Mouse (Mus musculus) fibroblast of lung, adult 2 months (primary cell): ENCODE measurements at regions not wholly inside any gene's neighbourhood (a gene's known extent, or its start where the extent isn't known, plus 50 kb on each side); places are given as distances from the start of the nearest gene placed in this dataset.
"Not testable (repeated sequence)": the region's sequence is repeated elsewhere in the genome, so short reads cannot be mapped to it uniquely, and the experiment has no call there.

ENCODE experiments used
- DNase-seq: peaks from one replicate; pipeline ENCODE4 v3.0.0-alpha.2; 2011; ENCODE audit warnings: low read depth

- no peak for DNase-seq
These were observed 347.6 kb upstream of the Tbc1d2b start for GRCm38 (mm10) chr9:90618154-90618553.

GRCm38 (mm10) chr9:90597894-90598293 lies 327.3 kb upstream of the Tbc1d2b start:
- DNase-seq, result no peak

GRCm38 (mm10) chr9:90556742-90557141 lies 286.1 kb upstream of the Tbc1d2b start:
- no peak for DNase-seq

- no peak for DNase-seq
These were observed 285.6 kb upstream of the Tbc1d2b start for GRCm38 (mm10) chr9:90556216-90556615.

- no peak for DNase-seq
These were observed 277.3 kb upstream of the Tbc1d2b start for GRCm38 (mm10) chr9:90547931-90548330.

GRCm38 (mm10) chr9:90546720-90547119 lies 276.1 kb upstream of the Tbc1d2b start:
- peak; percentile 31 for DNase-seq

GRCm38 (mm10) chr9:90537683-90538082 lies 267.1 kb upstream of the Tbc1d2b start:
- not testable (repeated sequence) for DNase-seq

GRCm38 (mm10) chr9:90533372-90533771 lies 262.8 kb upstream of the Tbc1d2b start:
- no peak for DNase-seq

- no peak for DNase-seq
These were observed 250.6 kb upstream of the Tbc1d2b start for GRCm38 (mm10) chr9:90521186-90521585.

GRCm38 (mm10) chr9:90494888-90495287 lies 224.3 kb upstream of the Tbc1d2b start:
- no peak for DNase-seq

- DNase-seq, result no peak
These were observed 220.1 kb upstream of the Tbc1d2b start for GRCm38 (mm10) chr9:90490561-90491152.

GRCm38 (mm10) chr9:90450579-90450978 lies 180.0 kb upstream of the Tbc1d2b start:
- DNase-seq, result no peak

GRCm38 (mm10) chr9:90446957-90447356 lies 176.4 kb upstream of the Tbc1d2b start:
- peak; percentile 25 for DNase-seq

GRCm38 (mm10) chr9:90434902-90435301 lies 164.3 kb upstream of the Tbc1d2b start:
- DNase-seq, result no peak

GRCm38 (mm10) chr9:90430898-90431297 lies 160.3 kb upstream of the Tbc1d2b start:
- DNase-seq, result no peak

- DNase-seq, result peak; percentile 67
These were observed 151.1 kb upstream of the Tbc1d2b start for GRCm38 (mm10) chr9:90421662-90422061.

- DNase-seq, result no peak
These were observed 149.3 kb upstream of the Tbc1d2b start for GRCm38 (mm10) chr9:90419762-90420541.

GRCm38 (mm10) chr9:90408789-90409188 lies 138.2 kb upstream of the Tbc1d2b start:
- no peak for DNase-seq

- DNase-seq, result no peak
These were observed 137.0 kb upstream of the Tbc1d2b start for GRCm38 (mm10) chr9:90407573-90407972.

- peak; percentile 25 for DNase-seq
These were observed 117.8 kb upstream of the Tbc1d2b start for GRCm38 (mm10) chr9:90388401-90388800.

GRCm38 (mm10) chr9:90385047-90385446 lies 114.4 kb upstream of the Tbc1d2b start:
- DNase-seq, result no peak

- DNase-seq, result no peak
These were observed 109.5 kb upstream of the Tbc1d2b start for GRCm38 (mm10) chr9:90380099-90380498.

- no peak for DNase-seq
These were observed 99.0 kb upstream of the Tbc1d2b start for GRCm38 (mm10) chr9:90369568-90369967.

- DNase-seq, result no peak
These were observed 97.1 kb upstream of the Tbc1d2b start for GRCm38 (mm10) chr9:90367745-90368144.
